Comparison of ENCODE assay signal across 14 mouse cellular contexts in genomic region chr16:97679820-97680219, GRCm38 (mm10).
"Had no signal": no experiment of that assay in that cellular context is flagged by ENCODE, and none has a peak within 500 bp of the region (broad histone marks: within the 10 kb centered on the region; RNA-seq: fewer than 3 reads in every experiment).

No protein-coding gene starts in this region.

- H3K4me3 ChIP-seq: midbrain, embryonic 10.5 days; midbrain, embryonic 12.5 days; midbrain, embryonic 15.5 days; neural tube, embryonic 12.5 days; stomach, embryonic 15.5 days had no signal

- DNase-seq: lung, embryonic 14.5 days; lung, postnatal 10 days; lung, postnatal 4 days; right cerebral cortex, postnatal 14 days; right cerebral cortex, postnatal 4 days; thymus, adult 2 months; thymus, postnatal 25 days; thymus, postnatal 4 days had no signal

- H3K36me3 ChIP-seq: midbrain, embryonic 10.5 days; midbrain, embryonic 12.5 days; midbrain, embryonic 15.5 days; neural tube, embryonic 12.5 days; stomach, embryonic 15.5 days had no signal

- H3K27ac ChIP-seq: liver, embryonic 14.5 days; midbrain, embryonic 10.5 days; midbrain, embryonic 12.5 days; midbrain, embryonic 15.5 days; neural tube, embryonic 12.5 days; stomach, embryonic 15.5 days had no signal

- ATAC-seq: midbrain, embryonic 15.5 days had no signal

- H3K4me1 ChIP-seq: midbrain, embryonic 10.5 days; midbrain, embryonic 12.5 days; midbrain, embryonic 15.5 days; neural tube, embryonic 12.5 days; stomach, embryonic 15.5 days had no signal

- H3K4me2 ChIP-seq: lung, embryonic 14.5 days; midbrain, embryonic 12.5 days; midbrain, embryonic 15.5 days; neural tube, embryonic 12.5 days; stomach, embryonic 15.5 days had no signal

- H3K9me3 ChIP-seq: midbrain, embryonic 10.5 days; midbrain, embryonic 12.5 days; midbrain, embryonic 15.5 days; neural tube, embryonic 12.5 days; stomach, embryonic 15.5 days had no signal

- H3K9ac ChIP-seq: liver, embryonic 14.5 days; lung, embryonic 14.5 days; midbrain, embryonic 12.5 days; midbrain, embryonic 15.5 days; neural tube, embryonic 12.5 days; stomach, embryonic 15.5 days had no signal

- H3K27me3 ChIP-seq: midbrain, embryonic 12.5 days; midbrain, embryonic 15.5 days; neural tube, embryonic 12.5 days; stomach, embryonic 15.5 days had no signal
